9 mouse cellular contexts compared by ENCODE assay signal in the genomic region with DNA sequence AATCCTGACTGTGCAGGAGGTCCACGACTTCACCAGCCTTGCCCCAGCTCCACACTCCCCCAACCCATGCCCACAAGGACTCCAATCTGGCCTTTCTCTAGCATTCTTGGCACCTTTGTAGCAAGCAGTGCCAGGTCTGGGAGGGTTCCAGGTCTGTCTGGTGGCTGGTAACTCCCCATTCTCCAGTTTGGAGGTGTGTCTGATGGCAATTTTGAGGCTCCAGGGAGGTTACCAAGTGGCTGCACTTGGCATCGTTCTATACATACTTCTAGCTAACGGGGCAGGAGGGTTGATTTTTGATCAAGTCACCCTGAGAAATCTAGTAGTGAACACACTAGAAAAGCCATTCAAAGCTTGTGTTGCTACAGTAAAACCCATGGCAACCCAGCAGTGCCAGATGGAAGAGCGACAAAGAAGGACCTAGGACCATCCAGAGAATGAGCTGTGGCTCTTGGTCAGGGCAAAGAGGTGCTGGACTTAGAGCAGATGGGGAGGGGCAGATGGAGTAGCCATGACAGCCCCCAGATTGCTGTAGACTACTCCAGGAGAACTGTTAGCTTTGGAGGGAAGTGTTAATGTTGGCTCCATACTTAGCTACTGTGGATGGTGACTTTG.
DNase-seq lines count a peak whose midpoint lies in the region; ATAC-seq and TF ChIP-seq lines count a peak whose summit lies in the region.
"Had no signal": no experiment of that assay in that cellular context is flagged by ENCODE, and none has a peak within 500 bp of the region (broad histone marks: within the 10 kb centered on the region; RNA-seq: fewer than 3 reads in every experiment).

No protein-coding gene starts in this region.

- 72% methylated on average over 4 of the region's 4 CpGs for WGBS in heart, embryonic 11.5 days (ENCODE audit: insufficient replicate concordance)

- H3K9ac ChIP-seq in heart, embryonic 11.5 days (ENCODE audit: low read depth, low read length) = no peak overlapping the region
- H3K9ac ChIP-seq: liver, embryonic 15.5 days had no signal

- no peak overlapping the region for H3K27ac ChIP-seq in left cerebral cortex, adult 2 months
- no peak overlapping the region for H3K27ac ChIP-seq in heart, embryonic 11.5 days (ENCODE audit: low read depth, low read length)
- H3K27ac ChIP-seq: liver, embryonic 15.5 days had no signal

- no peak for TF ChIP-seq CTCF in left cerebral cortex, adult 2 months (IDR thresholded peaks at IDR 0.05)

- H3K27me3 ChIP-seq in heart, embryonic 11.5 days (ENCODE audit: control insufficient read depth, insufficient read depth, low read length) = peaks cover 18% of the 10 kb centered on the region; the same call in 1 of the 2 replicates
- H3K27me3 ChIP-seq: liver, embryonic 15.5 days had no signal

- no peak for ATAC-seq in heart, embryonic 11.5 days (replicated peaks; ENCODE audit: insufficient number of reproducible peaks, low FRiP score, low TSS enrichment)

- intact Hi-C loops in left cerebral cortex, adult 2 months (cut with DNase I) = no loop called here

- peak; percentile 25 for DNase-seq in adrenal gland, postnatal 25 days
- DNase-seq in adrenal gland, adult 2 months = no peak
- peak; percentile 70 to 71 for DNase-seq in right cerebral cortex, postnatal 10 days (ENCODE audit: low spot score in 2 of 2)
- DNase-seq in right cerebral cortex, postnatal 36 days (ENCODE audit: low spot score in 2 of 2) = no peak
- DNase-seq in left cerebral cortex, adult 2 months (ENCODE audit: extremely low spot score in 1 of 2, low spot score in 2 of 2) = peak; percentile 17 to 23
- DNase-seq in right cerebral cortex, postnatal 4 days = peak; percentile 41
- DNase-seq in lung, adult 18-20 months = no peak

- no peaks in the 10 kb centered on the region for H3K4me1 ChIP-seq in heart, embryonic 11.5 days (ENCODE audit: control insufficient read depth, insufficient read depth, low read length)
- H3K4me1 ChIP-seq: liver, embryonic 15.5 days had no signal

- H3K4me2 ChIP-seq in heart, embryonic 11.5 days = no peak overlapping the region
- H3K4me2 ChIP-seq: liver, embryonic 15.5 days had no signal

- H3K4me3 ChIP-seq in left cerebral cortex, adult 2 months = no peak overlapping the region
- H3K4me3 ChIP-seq in heart, embryonic 11.5 days (ENCODE audit: low read depth, low read length) = no peak overlapping the region
- H3K4me3 ChIP-seq: liver, embryonic 15.5 days had no signal

- no peaks in the 10 kb centered on the region for H3K9me3 ChIP-seq in heart, embryonic 11.5 days (replicated peaks; ENCODE audit: control insufficient read depth, low read length)
- H3K9me3 ChIP-seq: liver, embryonic 15.5 days had no signal

- H3K36me3 ChIP-seq in heart, embryonic 11.5 days (ENCODE audit: control insufficient read depth, insufficient read depth, low read length) = no peaks in the 10 kb centered on the region
- H3K36me3 ChIP-seq: liver, embryonic 15.5 days had no signal

Comparison
In these comparisons a context has a peak if more than half of its experiments do, and no peak if none do; other contexts are left out.
1. DNase-seq: peak in adrenal gland, postnatal 25 days (single experiment), right cerebral cortex, postnatal 10 days (2 of 2), left cerebral cortex, adult 2 months (2 of 2) and right cerebral cortex, postnatal 4 days (single experiment); none in adrenal gland, adult 2 months (single experiment), right cerebral cortex, postnatal 36 days (0 of 2) and lung, adult 18-20 months (0 of 2).